Mouse (Mus musculus) liver, embryonic 15.5 days (tissue): Measurements from ENCODE around the gene Arid4b. TPM values are rescaled to one million over a fixed set of nuclear protein-coding genes. Genes with fewer than 3 reads are reported as not detected.

Experiments used
- ATAC-seq: fragments of 200-750 bp; cut with Nextera tagmentation; 2 replicates; pipeline ENCODE4 v1.8.0; 2017; ENCODE audit warnings: moderate number of reproducible peaks, mild to moderate bottlenecking, moderate library complexity; ENCODE audit not compliant: insufficient read depth
- H3K27ac ChIP-seq: fragments of 300-500 bp; sonication (generic); replicated peaks from 2 replicates; pipeline ENCODE4 v1.5.1; 2015; ENCODE audit warnings: mild to moderate bottlenecking, inconsistent platforms
- H3K27me3 ChIP-seq: fragments of 300-500 bp; sonication (generic); 2 replicates; pipeline ENCODE4 v1.6.1; 2015; ENCODE audit warnings: mild to moderate bottlenecking, inconsistent platforms
- H3K36me3 ChIP-seq: fragments of 300-500 bp; sonication (generic); replicated peaks from 2 replicates; pipeline ENCODE4 v1.6.1; 2015; ENCODE audit warnings: moderate library complexity, mild to moderate bottlenecking, inconsistent platforms
- H3K4me1 ChIP-seq: fragments of 300-500 bp; sonication (generic); replicated peaks from 2 replicates; pipeline ENCODE4 v1.6.1; 2015; ENCODE audit warnings: inconsistent platforms
- H3K4me2 ChIP-seq: fragments of 300-500 bp; sonication (generic); 2 replicates; pipeline ENCODE4 v1.6.1; 2015; ENCODE audit warnings: moderate library complexity, mild to moderate bottlenecking, inconsistent platforms
- H3K4me3 ChIP-seq: fragments of 300-500 bp; sonication (generic); replicated peaks from 2 replicates; pipeline ENCODE4 v1.5.1; 2015; ENCODE audit warnings: mild to moderate bottlenecking, inconsistent platforms
- H3K9ac ChIP-seq: fragments of 300-500 bp; sonication (generic); 2 replicates; pipeline ENCODE4 v1.6.1; 2015; ENCODE audit warnings: moderate library complexity, mild to moderate bottlenecking, inconsistent platforms
- H3K9me3 ChIP-seq: fragments of 300-500 bp; sonication (generic); replicated peaks from 2 replicates; pipeline ENCODE4 v1.6.1; 2016; ENCODE audit warnings: inconsistent platforms
- WGBS: fragments of 180-500 bp; shearing (Covaris S2); methylation state at CpG from one replicate; pipeline ENCODE4 v1.1.7; 2015; ENCODE audit warnings: mixed read lengths; ENCODE audit not compliant: insufficient replicate concordance; 5-methylcytosine and 5-hydroxymethylcytosine counted together
- polyA plus RNA-seq: library from polyadenylated mRNA; unstranded; fragments of >200 nt; fragmentation: Nextera tagmentation; extraction: Ambion mirVana; gene quantifications from 2 replicates; pipeline ENCODE4 v1.2.1, GENCODE M21; 2015

Gene Arid4b
- polyA plus RNA-seq, 1 experiment from 2014 or later, result 19.3 TPM

DNA sequence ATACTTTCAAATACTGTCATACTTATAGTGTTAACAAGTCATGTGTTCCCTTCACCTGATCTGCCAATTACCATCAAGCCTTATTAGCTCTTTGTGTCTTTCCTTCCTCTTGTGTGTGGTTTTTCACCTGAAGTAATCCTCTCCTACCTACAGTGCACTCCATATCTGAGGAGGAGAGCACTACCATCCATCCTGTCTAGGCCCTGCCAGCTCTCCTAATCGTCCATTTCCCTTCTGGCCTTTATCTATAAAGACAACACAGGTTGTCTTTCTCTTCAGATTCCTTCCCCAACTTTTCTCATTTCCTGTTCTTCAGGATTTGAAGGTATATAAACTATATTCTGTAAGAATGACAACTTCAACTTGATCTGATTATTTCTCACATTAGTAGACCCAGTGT is 48.1 kb downstream of the Arid4b start:
- H3K9me3 ChIP-seq, result no peaks in the 10 kb centered on the region
- ATAC-seq, result no peak
- no peak overlapping the region for H3K9ac ChIP-seq
- H3K4me1 ChIP-seq, result 0 out of 2 replicates have a peak, but pooled peaks cover 14% of the 10 kb centered on the region
- H3K4me3 ChIP-seq, result no peak overlapping the region
- H3K36me3 ChIP-seq, result no peaks in the 10 kb centered on the region
- no peaks in the 10 kb centered on the region for H3K27me3 ChIP-seq
- WGBS, result 16% methylated on average over 1 of the region's 1 CpGs
- no peak overlapping the region for H3K4me2 ChIP-seq
- no peak overlapping the region for H3K27ac ChIP-seq

DNA sequence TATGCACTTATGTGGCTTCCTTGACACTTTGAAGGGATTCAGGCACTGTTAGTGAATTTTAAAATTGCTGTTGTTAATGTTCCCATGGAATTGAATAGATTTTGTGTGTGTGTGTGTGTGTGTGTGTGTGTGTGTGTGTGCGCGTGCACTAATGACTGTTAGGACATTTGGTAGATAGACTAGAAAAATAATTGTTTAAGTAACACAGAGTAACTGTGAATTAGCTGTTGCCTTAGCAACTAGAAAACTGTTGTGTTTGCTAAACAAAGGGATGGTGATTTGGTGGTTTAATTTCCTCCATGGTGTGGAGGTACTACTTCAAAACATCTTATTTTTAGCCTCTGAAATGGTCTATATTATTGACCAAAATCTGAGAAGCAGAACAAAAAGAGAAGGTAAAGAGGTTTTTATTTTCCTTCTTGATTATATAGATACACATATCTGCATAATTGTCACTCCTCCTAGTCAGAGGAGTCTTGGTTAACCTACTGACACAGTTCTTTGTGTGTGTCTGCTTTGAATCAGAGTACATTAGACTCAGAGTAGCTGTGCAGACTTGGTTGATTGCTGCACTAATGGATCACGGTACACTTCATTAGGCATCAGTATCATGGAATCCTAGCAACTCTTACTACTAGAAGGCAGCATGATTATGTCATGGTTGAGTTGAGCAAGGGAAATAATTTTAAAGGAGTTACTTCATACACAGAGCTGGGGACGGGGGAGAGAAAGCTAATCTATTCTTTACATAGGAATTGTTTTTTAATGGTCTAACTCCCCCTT is 50.9 kb downstream of the Arid4b start:
- H3K4me3 ChIP-seq, result no peak overlapping the region
- WGBS, result 85% methylated on average over 4 of the region's 4 CpGs
- H3K9me3 ChIP-seq, result no peaks in the 10 kb centered on the region
- no peak overlapping the region for H3K27ac ChIP-seq
- H3K4me2 ChIP-seq, result no peak overlapping the region
- no peak for ATAC-seq
- H3K36me3 ChIP-seq, result no peaks in the 10 kb centered on the region
- 0 out of 2 replicates have a peak, but pooled peaks cover 14% of the 10 kb centered on the region for H3K4me1 ChIP-seq
- H3K27me3 ChIP-seq, result no peaks in the 10 kb centered on the region
- H3K9ac ChIP-seq, result no peak overlapping the region

DNA sequence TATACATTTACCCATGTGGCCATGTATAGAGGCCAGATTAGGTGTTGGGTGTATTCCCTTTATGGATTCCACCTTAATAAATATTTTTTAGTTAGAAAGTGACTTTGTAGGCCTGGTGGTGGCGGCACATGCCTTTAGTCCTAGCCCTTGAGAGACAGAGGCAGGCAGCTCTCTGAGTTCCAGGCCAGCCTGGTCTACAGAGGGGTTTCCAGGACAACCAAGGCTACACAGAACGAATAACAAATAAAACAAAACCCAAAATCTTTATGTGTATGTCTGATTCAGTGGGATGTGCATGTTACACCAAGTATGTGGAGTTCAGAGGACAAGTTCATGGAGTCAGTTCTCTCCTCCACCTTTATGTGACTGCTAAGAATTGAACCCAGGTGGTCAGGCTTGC is 52.8 kb downstream of the Arid4b start:
- no peak for ATAC-seq
- Histone ChIP-seq H3K27ac (no peak overlapping the region), H3K27me3 (no peaks in the 10 kb centered on the region), H3K9ac (no peak overlapping the region), H3K4me2 (no peak overlapping the region), H3K36me3 (no peaks in the 10 kb centered on the region), H3K4me1 (no peaks in the 10 kb centered on the region), H3K4me3 (no peak overlapping the region), H3K9me3 (no peaks in the 10 kb centered on the region)
- 90% methylated on average over 2 of the region's 2 CpGs for WGBS

DNA sequence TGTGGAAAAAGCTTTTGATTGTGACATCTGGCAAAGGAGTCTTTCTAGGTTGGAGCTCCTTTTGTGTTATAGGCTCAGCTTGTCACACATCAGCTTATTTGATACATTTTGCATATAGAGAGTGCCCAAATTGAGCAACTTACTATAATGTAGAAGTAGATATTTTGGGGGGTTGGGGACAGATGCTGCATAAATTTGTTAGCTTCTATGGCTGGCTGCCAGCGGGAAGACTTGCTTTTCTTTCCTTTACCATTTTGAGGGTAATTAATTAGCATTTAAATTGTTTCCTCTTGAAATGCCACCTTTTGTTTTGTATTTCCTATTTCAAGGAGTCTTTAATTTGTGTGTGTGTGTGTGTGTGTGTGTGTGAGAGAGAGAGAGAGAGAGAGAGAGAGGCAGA is 68.6 kb downstream of the Arid4b start:
- no peak for ATAC-seq
- Histone ChIP-seq H3K27ac (no peak overlapping the region), H3K36me3 (peaks cover 31% of the 10 kb centered on the region), H3K9ac (no peak overlapping the region), H3K4me1 (no peaks in the 10 kb centered on the region), H3K4me2 (no peak overlapping the region), H3K27me3 (no peaks in the 10 kb centered on the region), H3K9me3 (no peaks in the 10 kb centered on the region), H3K4me3 (no peak overlapping the region)
- WGBS, result 80% methylated on average over 1 of the region's 1 CpGs

DNA sequence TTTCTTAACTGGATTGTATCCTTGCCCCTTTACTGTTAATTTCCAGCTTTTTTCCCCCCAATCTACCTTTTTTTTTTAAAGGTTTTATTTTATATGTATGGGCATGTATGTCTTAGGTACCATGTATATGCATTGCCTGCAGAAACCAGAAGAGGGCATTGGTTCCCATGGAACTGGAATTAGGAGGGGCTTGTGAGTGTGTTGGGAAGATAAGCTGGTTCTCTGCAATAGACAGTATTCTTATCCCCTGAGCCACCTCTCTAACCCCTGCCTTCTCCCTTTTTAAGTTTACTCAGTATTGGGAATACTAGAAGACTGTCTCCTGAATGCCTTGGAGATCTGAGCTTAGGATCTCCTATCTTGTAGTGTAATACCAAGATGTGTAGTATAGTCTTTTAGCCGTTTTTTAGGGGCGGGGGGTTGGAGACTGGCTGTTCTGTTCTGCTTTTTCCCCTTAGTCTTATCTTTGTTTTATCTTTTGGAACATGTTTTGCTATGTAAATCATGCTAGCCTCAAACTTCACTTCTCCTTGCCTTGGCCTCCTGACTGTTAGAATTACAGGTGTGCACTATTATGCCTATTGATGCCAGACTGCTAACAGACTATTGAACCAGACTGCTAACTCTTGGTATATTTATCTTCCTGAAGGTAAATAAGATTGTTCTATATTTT is 79.4 kb downstream of the Arid4b start:
- Histone ChIP-seq H3K36me3 (peaks cover 17% of the 10 kb centered on the region), H3K27ac (peak overlapping the region; percentile 61), H3K4me2 (peak overlapping the region; percentile 48), H3K4me1 (peaks cover 17% of the 10 kb centered on the region), H3K4me3 (no peak overlapping the region), H3K9me3 (no peaks in the 10 kb centered on the region), H3K27me3 (no peaks in the 10 kb centered on the region), H3K9ac (no peak overlapping the region)
- 25% methylated on average over 2 of the region's 2 CpGs for WGBS
- peak; percentile 95 for ATAC-seq

DNA sequence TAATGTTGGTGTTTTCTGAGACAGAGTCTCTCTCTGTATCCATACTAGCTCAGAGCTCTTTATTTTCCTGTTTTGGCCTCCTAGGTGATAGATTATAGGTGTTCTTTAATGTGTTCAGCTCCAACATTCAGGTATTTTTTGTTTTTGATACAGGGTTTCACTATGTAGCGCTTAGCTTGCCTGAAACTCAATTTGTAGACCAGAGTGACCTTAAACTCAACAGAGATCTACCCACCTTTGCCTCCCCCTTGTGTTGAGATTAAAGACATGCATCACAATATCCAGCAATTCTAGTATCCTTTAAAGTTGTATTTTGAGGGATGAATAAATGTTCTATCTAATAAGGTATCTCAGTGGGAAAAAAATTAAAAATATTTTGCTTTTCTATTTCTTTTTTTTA is 115.0 kb downstream of the Arid4b start:
- H3K27me3 ChIP-seq, result no peaks in the 10 kb centered on the region
- H3K9me3 ChIP-seq, result no peaks in the 10 kb centered on the region
- WGBS, result 85% methylated on average over 1 of the region's 1 CpGs
- no peak for ATAC-seq
- H3K9ac ChIP-seq, result no peak overlapping the region
- 0 out of 2 replicates have a peak, but pooled peaks cover 5% of the 10 kb centered on the region for H3K36me3 ChIP-seq
- no peak overlapping the region for H3K4me2 ChIP-seq
- H3K27ac ChIP-seq, result no peak overlapping the region
- H3K4me3 ChIP-seq, result no peak overlapping the region
- no peaks in the 10 kb centered on the region for H3K4me1 ChIP-seq

DNA sequence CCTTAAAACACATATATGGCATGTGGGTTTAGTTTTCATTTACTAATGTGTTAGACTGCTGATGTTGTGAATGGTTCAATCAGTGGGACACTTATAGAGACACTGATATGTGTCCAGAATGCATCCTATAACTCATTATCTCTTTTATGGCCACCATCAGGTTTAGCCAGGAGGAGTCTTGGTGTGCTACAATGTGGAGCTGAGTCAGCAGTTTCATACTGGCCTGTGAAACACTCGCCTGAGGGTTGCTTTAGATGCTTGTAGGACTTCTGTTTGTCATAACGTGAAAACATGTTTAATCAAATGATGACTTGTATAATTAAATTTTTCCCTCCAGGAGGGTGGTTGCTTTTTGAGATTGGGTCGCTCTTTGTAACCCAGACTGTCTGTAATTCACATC is 116.6 kb downstream of the Arid4b start:
- Histone ChIP-seq H3K4me1 (no peaks in the 10 kb centered on the region), H3K27ac (no peak overlapping the region), H3K36me3 (peaks cover 10% of the 10 kb centered on the region; the same call in 1 of the 2 replicates), H3K4me2 (no peak overlapping the region), H3K9ac (no peak overlapping the region), H3K9me3 (no peaks in the 10 kb centered on the region), H3K27me3 (no peaks in the 10 kb centered on the region), H3K4me3 (no peak overlapping the region)
- WGBS, result 73% methylated on average over 3 of the region's 3 CpGs
- ATAC-seq, result no peak

DNA sequence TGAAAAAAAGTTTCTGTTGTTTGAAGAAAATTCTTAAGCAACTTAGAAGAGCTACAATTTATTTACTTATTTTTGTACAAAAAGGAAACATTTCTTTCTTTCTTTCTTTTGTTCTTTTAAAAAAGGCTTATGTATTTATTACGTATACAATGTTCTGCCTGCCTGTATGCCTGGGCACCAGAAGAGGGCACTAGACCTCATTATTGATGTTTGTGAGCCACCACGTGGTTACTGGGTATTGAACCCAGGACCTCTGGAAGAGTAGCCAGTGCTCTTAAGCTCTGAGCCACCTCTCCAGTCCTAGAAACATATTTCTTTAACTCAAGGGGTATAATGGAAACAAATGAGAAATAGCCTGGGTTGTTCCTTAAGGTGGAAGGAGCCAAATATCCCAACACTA is 182.9 kb downstream of the Arid4b start:
- WGBS, result 37% methylated on average over 2 of the region's 2 CpGs
- no peaks in the 10 kb centered on the region for H3K36me3 ChIP-seq
- no peak overlapping the region for H3K27ac ChIP-seq
- H3K27me3 ChIP-seq, result no peaks in the 10 kb centered on the region
- ATAC-seq, result no peak
- H3K4me3 ChIP-seq, result no peak overlapping the region
- H3K4me2 ChIP-seq, result no peak overlapping the region
- H3K9ac ChIP-seq, result no peak overlapping the region
- no peaks in the 10 kb centered on the region for H3K9me3 ChIP-seq
- no peaks in the 10 kb centered on the region for H3K4me1 ChIP-seq

Other genes starting within 250 kb of the Arid4b start
- gene B3galnt2, start 108.8 kb upstream of the Arid4b start, polyA plus RNA-seq, result 25.2 and 28.0 TPM in 2 replicates
- gene Tbce, start 23.6 kb upstream of the Arid4b start, polyA plus RNA-seq, result 27.0 and 30.6 TPM in 2 replicates
- 9.7 and 11.3 TPM in 2 replicates for gene Ggps1, start 256 bp downstream of the Arid4b start, polyA plus RNA-seq